Mouse (Mus musculus): ENCODE results near the gene C1qtnf2.

Gene C1qtnf2

DNA sequence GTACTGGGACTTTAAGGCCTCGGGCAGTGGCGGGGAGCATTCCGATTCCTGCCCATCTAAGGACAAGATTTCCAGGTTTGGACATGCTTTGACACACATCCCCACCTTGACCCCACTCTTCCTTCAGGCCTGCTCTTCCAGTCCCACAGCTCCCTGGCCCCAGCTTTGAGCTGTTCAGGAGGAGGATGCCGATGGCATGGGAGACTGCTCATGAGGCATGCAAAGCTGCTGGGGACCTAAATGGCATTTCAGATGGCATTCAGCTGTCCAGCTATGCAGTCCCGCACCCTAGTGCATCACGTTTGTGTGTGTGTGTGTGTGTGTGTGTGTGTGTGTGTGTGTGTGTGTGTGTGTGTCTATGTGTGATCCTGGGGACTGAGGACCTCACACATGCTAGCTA lies 63.0 kb downstream of the C1qtnf2 start:
- DNase-seq (ENCODE audit: low read depth) = no peak

GRCm38 (mm10) chr11:43539863-43540262 lies 65.8 kb downstream of the C1qtnf2 start:
- no peak for DNase-seq (ENCODE audit: low read depth)

Data from c-Kit-positive CD71-positive TER-119-negative erythroid progenitor cells, embryonic 14.5 days (primary cell).